Mouse (Mus musculus) hindbrain, embryonic 16.5 days (tissue): ENCODE results near the gene Yipf1. TPM values are rescaled to one million over a fixed set of nuclear protein-coding genes. Genes with fewer than 3 reads are reported as not detected.
"Not testable (repeated sequence)": the region's sequence is repeated elsewhere in the genome, so short reads cannot be mapped to it uniquely, and the experiment has no call there.

Source experiments
- ATAC-seq: fragments of 200-750 bp; cut with Nextera tagmentation; 2 replicates; pipeline ENCODE4 v1.8.0; 2017; ENCODE audit warnings: moderate TSS enrichment, moderate library complexity
- H3K27ac ChIP-seq: fragments of 300-500 bp; sonication (generic); 2 replicates; pipeline ENCODE4 v1.5.1; 2014; ENCODE audit warnings: low read depth, mild to moderate bottlenecking, control low read depth, low read length, moderate library complexity
- H3K27me3 ChIP-seq: fragments of 300-500 bp; sonication (generic); replicated peaks from 2 replicates; pipeline ENCODE4 v1.6.1; 2014; ENCODE audit warnings: low read length; ENCODE audit not compliant: control insufficient read depth, insufficient read depth
- H3K36me3 ChIP-seq: fragments of 300-500 bp; sonication (generic); 2 replicates; pipeline ENCODE4 v1.6.1; 2014; ENCODE audit warnings: mild to moderate bottlenecking, low read length, moderate library complexity, mixed read lengths; ENCODE audit not compliant: control insufficient read depth, insufficient read depth
- H3K4me1 ChIP-seq: fragments of 300-500 bp; sonication (generic); 2 replicates; pipeline ENCODE4 v1.6.1; 2014; ENCODE audit warnings: low read depth, low read length; ENCODE audit not compliant: control insufficient read depth, insufficient read depth
- H3K4me2 ChIP-seq: fragments of 300-500 bp; sonication (generic); 2 replicates; pipeline ENCODE4 v1.6.1; 2014; ENCODE audit warnings: mild to moderate bottlenecking, low read length, control low read depth, moderate library complexity
- H3K4me3 ChIP-seq: fragments of 300-500 bp; sonication (generic); 2 replicates; pipeline ENCODE4 v1.5.1; 2014; ENCODE audit warnings: mild to moderate bottlenecking, low read length, control low read depth, moderate library complexity
- H3K9ac ChIP-seq: fragments of 300-500 bp; sonication (generic); 2 replicates; pipeline ENCODE4 v1.6.1; 2014; ENCODE audit warnings: low read depth, mild to moderate bottlenecking, control low read depth, low read length, moderate library complexity
- H3K9me3 ChIP-seq: fragments of 300-500 bp; sonication (generic); 2 replicates; pipeline ENCODE4 v1.6.1; 2014; ENCODE audit warnings: mild to moderate bottlenecking, low read length, moderate library complexity; ENCODE audit not compliant: control insufficient read depth
- WGBS: fragments of 180-500 bp; shearing (Covaris S2); extraction: QIAGEN DNeasy Blood & Tissue Kit; methylation state at CpG from one replicate; pipeline ENCODE4 v1.1.7; 2014; 5-methylcytosine and 5-hydroxymethylcytosine counted together
- polyA plus RNA-seq: library from polyadenylated mRNA; unstranded; fragments of >200 nt; fragmentation: Nextera tagmentation; extraction: Ambion mirVana; gene quantifications from 2 replicates; pipeline ENCODE4 v1.2.1, GENCODE M21; 2015

Yipf1 gene
- polyA plus RNA-seq, 1 experiment from 2014 or later, result 66.0 TPM

- Histone ChIP-seq H3K9me3 (no peaks in the 10 kb centered on the region), H3K4me1 (peaks cover 7% of the 10 kb centered on the region), H3K4me3 (no peak overlapping the region), H3K9ac (no peak overlapping the region), H3K27ac (no peak overlapping the region), H3K27me3 (no peaks in the 10 kb centered on the region), H3K36me3 (no peaks in the 10 kb centered on the region), H3K4me2 (no peak overlapping the region)
- peak; percentile 54; the same call in 1 of the 2 replicates for ATAC-seq
- 73% methylated on average over 7 of the region's 7 CpGs for WGBS
These were observed 30.4 kb downstream of the Yipf1 start for GRCm38 (mm10) chr4:107344612-107345011.

- no peak for ATAC-seq
- Histone ChIP-seq H3K27me3 (no peaks in the 10 kb centered on the region), H3K4me2 (no peak overlapping the region), H3K36me3 (no peaks in the 10 kb centered on the region), H3K9me3 (no peaks in the 10 kb centered on the region), H3K4me3 (no peak overlapping the region), H3K4me1 (peaks cover 7% of the 10 kb centered on the region), H3K27ac (no peak overlapping the region), H3K9ac (no peak overlapping the region)
- WGBS, result 81% methylated on average over 6 of the region's 6 CpGs
These were observed 33.1 kb downstream of the Yipf1 start for GRCm38 (mm10) chr4:107347221-107347620.

- H3K27me3 ChIP-seq, result no peaks in the 10 kb centered on the region
- H3K9ac ChIP-seq, result 0 out of 2 replicates have a peak overlapping the region, but pooled peaks have one; percentile 19
- no peaks in the 10 kb centered on the region for H3K36me3 ChIP-seq
- H3K4me1 ChIP-seq, result peaks cover 7% of the 10 kb centered on the region
- no peak overlapping the region for H3K4me3 ChIP-seq
- ATAC-seq, result peak; percentile 31; the same call in 1 of the 2 replicates
- H3K27ac ChIP-seq, result peak overlapping the region; percentile 42; the same call in 1 of the 2 replicates
- 57% methylated on average over 20 of the region's 20 CpGs for WGBS
- 0 out of 2 replicates have a peak overlapping the region, but pooled peaks have one; percentile 16 for H3K4me2 ChIP-seq
- H3K9me3 ChIP-seq, result no peaks in the 10 kb centered on the region
These were observed 34.6 kb downstream of the Yipf1 start for GRCm38 (mm10) chr4:107348529-107349310.

- Histone ChIP-seq H3K4me3 (no peak overlapping the region), H3K9me3 (no peaks in the 10 kb centered on the region), H3K4me1 (peaks cover 7% of the 10 kb centered on the region), H3K4me2 (no peak overlapping the region), H3K9ac (no peak overlapping the region), H3K36me3 (no peaks in the 10 kb centered on the region), H3K27me3 (no peaks in the 10 kb centered on the region), H3K27ac (no peak overlapping the region)
- peak; percentile 64; the same call in 1 of the 2 replicates for ATAC-seq
- 75% methylated on average over 8 of the region's 8 CpGs for WGBS
These were observed 35.3 kb downstream of the Yipf1 start for GRCm38 (mm10) chr4:107349311-107350008.

- no peak overlapping the region for H3K4me2 ChIP-seq
- no peaks in the 10 kb centered on the region for H3K9me3 ChIP-seq
- H3K27ac ChIP-seq, result no peak overlapping the region
- peaks cover 7% of the 10 kb centered on the region for H3K4me1 ChIP-seq
- H3K4me3 ChIP-seq, result no peak overlapping the region
- H3K27me3 ChIP-seq, result no peaks in the 10 kb centered on the region
- ATAC-seq, result no peak
- no peak overlapping the region for H3K9ac ChIP-seq
- H3K36me3 ChIP-seq, result no peaks in the 10 kb centered on the region
These were observed 37.2 kb downstream of the Yipf1 start for GRCm38 (mm10) chr4:107351368-107351767.

- Histone ChIP-seq H3K4me3 (no peak overlapping the region), H3K27ac (no peak overlapping the region), H3K27me3 (no peaks in the 10 kb centered on the region), H3K9me3 (no peaks in the 10 kb centered on the region), H3K4me1 (peaks cover 5% of the 10 kb centered on the region; the same call in 1 of the 2 replicates), H3K4me2 (no peak overlapping the region), H3K9ac (no peak overlapping the region), H3K36me3 (no peaks in the 10 kb centered on the region)
- no peak for ATAC-seq
- WGBS, result 93% methylated on average over 3 of the region's 3 CpGs
These were observed 39.4 kb downstream of the Yipf1 start for GRCm38 (mm10) chr4:107353612-107354011.

- Histone ChIP-seq H3K36me3 (no peaks in the 10 kb centered on the region), H3K27me3 (no peaks in the 10 kb centered on the region), H3K9ac (no peak overlapping the region), H3K9me3 (no peaks in the 10 kb centered on the region), H3K4me2 (no peak overlapping the region), H3K4me1 (no peaks in the 10 kb centered on the region), H3K4me3 (no peak overlapping the region), H3K27ac (no peak overlapping the region)
- 81% methylated on average over 5 of the region's 5 CpGs for WGBS
- no peak for ATAC-seq
These were observed 40.0 kb downstream of the Yipf1 start for GRCm38 (mm10) chr4:107354126-107354525.

GRCm38 (mm10) chr4:107354543-107354942 is 40.4 kb downstream of the Yipf1 start:
- Histone ChIP-seq H3K9me3 (no peaks in the 10 kb centered on the region), H3K4me3 (no peak overlapping the region), H3K27me3 (no peaks in the 10 kb centered on the region), H3K4me1 (no peaks in the 10 kb centered on the region), H3K36me3 (no peaks in the 10 kb centered on the region), H3K27ac (no peak overlapping the region), H3K9ac (peak overlapping the region; percentile 17; the same call in 1 of the 2 replicates), H3K4me2 (no peak overlapping the region)
- WGBS, result 29% methylated on average over 4 of the region's 4 CpGs
- peak; percentile 67 for ATAC-seq

GRCm38 (mm10) chr4:107357172-107357571 is 43.0 kb downstream of the Yipf1 start:
- 62% methylated on average over 8 of the region's 8 CpGs for WGBS
- H3K27ac ChIP-seq, H3K9ac ChIP-seq, ATAC-seq, H3K9me3 ChIP-seq, H3K4me3 ChIP-seq, H3K4me2 ChIP-seq, H3K36me3 ChIP-seq, H3K4me1 ChIP-seq, H3K27me3 ChIP-seq: not testable (repeated sequence)
